Mouse (Mus musculus) sigmoid colon, adult 10 weeks (tissue): ENCODE measurements around the gene Vmn1r236. TPM values are rescaled to one million over a fixed set of nuclear protein-coding genes. Genes with fewer than 3 reads are reported as not detected.

Experiments used
- polyA plus RNA-seq: library from polyadenylated mRNA; stranded (reverse); fragments of 350-450 nt; fragmentation: Illumina TruSeq; extraction: RNeasy Lipid Tissue Mini Kit (QIAGEN cat#74804); gene quantifications from one replicate; pipeline ENCODE4 v1.2.3, GENCODE M21; 2014; ENCODE audit warnings: low read depth, low replicate concordance

The Vmn1r236 gene
- not detected for polyA plus RNA-seq

DNA sequence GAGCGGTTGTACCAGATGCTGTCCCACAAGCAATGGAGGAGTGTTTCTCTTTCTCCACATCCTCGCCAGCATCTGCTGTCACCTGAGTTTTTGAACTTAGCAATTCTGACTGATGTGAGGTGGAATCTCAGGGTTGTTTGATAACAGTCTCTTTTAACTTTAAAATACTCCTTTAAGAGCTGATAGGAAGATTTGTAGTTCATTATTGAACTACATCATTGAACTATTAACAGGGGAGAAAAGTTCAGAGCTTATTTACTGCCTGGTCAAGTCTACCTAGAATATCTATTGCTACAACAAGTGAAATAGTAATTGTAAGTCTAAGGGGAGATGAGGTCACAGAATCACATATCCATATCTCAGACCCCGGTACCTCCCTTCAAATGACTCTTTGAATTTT lies at the start of gene Vmn1r236:
Gene Vmn1r236, plus strand, starts transcription at position 301 of the 400 bp plus-strand sequence.

GRCm38 (mm10) chr17:21256111-21256510 lies 26.6 kb upstream of the Vmn1r236 start, which contains the start of gene Vmn1r235:
Vmn1r235 (plus strand) TSS chr17:21256411.

GRCm38 (mm10) chr17:21311565-21311964 lies 28.8 kb downstream of the Vmn1r236 start, which contains the start of gene Vmn1r237:
Vmn1r237 (plus strand) TSS chr17:21311865.

Other genes starting within 250 kb of the Vmn1r236 start
- not detected for gene Vmn1r234, start 56.9 kb upstream of the Vmn1r236 start, polyA plus RNA-seq
- not detected for gene Vmn1r235, start 26.5 kb upstream of the Vmn1r236 start, polyA plus RNA-seq
- gene Vmn1r237, start 28.9 kb downstream of the Vmn1r236 start, polyA plus RNA-seq, result not detected
- 23.0 TPM for gene Zfp677, start 100.8 kb downstream of the Vmn1r236 start, polyA plus RNA-seq
- gene Zfp54, start 140.3 kb downstream of the Vmn1r236 start, polyA plus RNA-seq, result 61.5 TPM
- gene Zfp51, start 167.4 kb downstream of the Vmn1r236 start, polyA plus RNA-seq, result 72.2 TPM
- gene Zfp53, start 206.1 kb downstream of the Vmn1r236 start, polyA plus RNA-seq, result 62.3 TPM